ENCODE assay signal across 8 mouse cellular contexts in the genomic region with DNA sequence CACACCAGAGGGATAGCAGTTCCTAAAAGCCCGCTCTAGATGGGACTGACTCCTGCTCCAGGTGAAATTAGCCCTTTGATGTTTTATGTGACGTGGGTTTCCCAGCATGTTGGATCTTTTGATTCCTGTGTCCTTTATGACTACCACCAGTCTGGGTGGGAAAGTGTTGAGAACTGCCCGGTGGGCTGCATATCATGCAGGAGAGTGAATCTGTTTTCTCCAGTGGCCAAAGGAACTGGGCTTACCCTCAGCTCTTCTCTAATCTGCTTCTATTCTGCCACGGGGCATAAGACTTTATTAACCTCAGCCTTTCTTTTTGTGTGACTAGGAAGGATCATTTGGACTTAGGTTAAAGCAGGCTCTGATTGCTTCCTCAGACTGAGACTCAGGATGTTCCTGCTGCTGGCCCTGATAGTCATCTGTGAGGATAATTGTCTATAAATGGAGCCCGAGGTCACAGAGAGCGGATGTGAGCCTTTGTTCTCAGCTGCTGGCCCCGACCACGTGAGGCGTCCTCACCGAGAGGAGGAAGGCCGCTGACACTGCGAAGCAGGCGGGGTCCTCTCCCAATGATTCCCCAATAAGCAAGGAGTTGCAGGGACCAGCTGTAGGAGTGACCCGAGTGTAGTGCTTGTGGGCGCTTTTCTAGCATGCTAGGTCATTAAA. TPM values are rescaled to one million over a fixed set of nuclear protein-coding genes. Genes with fewer than 3 reads are reported as not detected.
DNase-seq lines count a peak whose midpoint lies in the region; ATAC-seq and TF ChIP-seq lines count a peak whose summit lies in the region.

No protein-coding gene starts in this region.

- H3K27ac ChIP-seq in forebrain, embryonic 15.5 days (replicated peaks), result peak overlapping the region; percentile 90
- peak overlapping the region; percentile 88 for H3K27ac ChIP-seq in hindbrain, embryonic 11.5 days (ENCODE audit: low read depth, low read length)
- peak overlapping the region; percentile 71 for H3K27ac ChIP-seq in limb, embryonic 12.5 days
- H3K27ac ChIP-seq in stomach, embryonic 16.5 days (ENCODE audit: low read length), result peak overlapping the region; percentile 76

- H3K4me3 ChIP-seq in E14TG2a.4 (replicated peaks; ENCODE audit: low read length), result peak overlapping the region; percentile 76
- peak overlapping the region; percentile 87 for H3K4me3 ChIP-seq in forebrain, embryonic 15.5 days
- peak overlapping the region; percentile 81 for H3K4me3 ChIP-seq in hindbrain, embryonic 11.5 days (ENCODE audit: low read depth, low read length)
- H3K4me3 ChIP-seq in limb, embryonic 12.5 days (replicated peaks), result peak overlapping the region; percentile 82
- peak overlapping the region; percentile 48 for H3K4me3 ChIP-seq in stomach, embryonic 16.5 days (replicated peaks; ENCODE audit: low read length)

- DNase-seq in adrenal gland, adult 8-10 months, result peak; percentile 82
- DNase-seq in hindbrain, embryonic 11.5 days (ENCODE audit: low spot score), result no peak
- DNase-seq in mesoderm, embryonic 11.5 days (ENCODE audit: low read depth, low spot score), result peak; percentile 84
- no peak for DNase-seq in cerebellum, adult 11-12 months

- no peaks in the 10 kb centered on the region for H3K9me3 ChIP-seq in E14TG2a.4 (ENCODE audit: low read length)
- no peaks in the 10 kb centered on the region for H3K9me3 ChIP-seq in forebrain, embryonic 15.5 days
- H3K9me3 ChIP-seq in hindbrain, embryonic 11.5 days (ENCODE audit: control insufficient read depth, low read length), result no peaks in the 10 kb centered on the region
- H3K9me3 ChIP-seq in limb, embryonic 12.5 days, result no peaks in the 10 kb centered on the region
- H3K9me3 ChIP-seq in stomach, embryonic 16.5 days (replicated peaks; ENCODE audit: control insufficient read depth, low read length), result no peaks in the 10 kb centered on the region

- peaks cover 38% of the 10 kb centered on the region for H3K4me1 ChIP-seq in E14TG2a.4 (replicated peaks; ENCODE audit: low read depth, low read length)
- H3K4me1 ChIP-seq in forebrain, embryonic 15.5 days, result peaks cover 25% of the 10 kb centered on the region
- no peaks in the 10 kb centered on the region for H3K4me1 ChIP-seq in hindbrain, embryonic 11.5 days (replicated peaks; ENCODE audit: control insufficient read depth, insufficient read depth, low read length)
- H3K4me1 ChIP-seq in limb, embryonic 12.5 days (replicated peaks), result peaks cover 30% of the 10 kb centered on the region
- H3K4me1 ChIP-seq in stomach, embryonic 16.5 days (ENCODE audit: control insufficient read depth, insufficient read depth, low read length), result peaks cover 17% of the 10 kb centered on the region

- H3K36me3 ChIP-seq in E14TG2a.4 (ENCODE audit: insufficient read depth, low read length), result no peaks in the 10 kb centered on the region; the same call in 1 of the 2 replicates
- H3K36me3 ChIP-seq in forebrain, embryonic 15.5 days, result no peaks in the 10 kb centered on the region
- no peaks in the 10 kb centered on the region for H3K36me3 ChIP-seq in hindbrain, embryonic 11.5 days (ENCODE audit: control insufficient read depth, insufficient read depth, low read length)
- no peaks in the 10 kb centered on the region for H3K36me3 ChIP-seq in limb, embryonic 12.5 days
- no peaks in the 10 kb centered on the region for H3K36me3 ChIP-seq in stomach, embryonic 16.5 days (ENCODE audit: control insufficient read depth, insufficient read depth, low read length)

- no peak for TF ChIP-seq CTCF in E14TG2a.4 (conservative IDR thresholded peaks at IDR 0.05; ENCODE audit: low read length)

- whole genome bisulfite sequencing in forebrain, embryonic 15.5 days, result 9% methylated on average over 15 of the region's 15 CpGs
- 11% methylated on average over 15 of the region's 15 CpGs for WGBS in hindbrain, embryonic 11.5 days
- WGBS in limb, embryonic 12.5 days, result 4% methylated on average over 15 of the region's 15 CpGs
- WGBS in stomach, embryonic 16.5 days, result 12% methylated on average over 15 of the region's 15 CpGs

- H3K9ac ChIP-seq in forebrain, embryonic 15.5 days (replicated peaks), result peak overlapping the region; percentile 47
- H3K9ac ChIP-seq in hindbrain, embryonic 11.5 days (ENCODE audit: low read depth, low read length), result peak overlapping the region; percentile 35
- H3K9ac ChIP-seq in limb, embryonic 12.5 days (replicated peaks), result peak overlapping the region; percentile 31; the same call in 1 of the 2 replicates
- H3K9ac ChIP-seq in stomach, embryonic 16.5 days (ENCODE audit: low read length), result peak overlapping the region; percentile 69

- peaks cover 11% of the 10 kb centered on the region for H3K27me3 ChIP-seq in E14TG2a.4 (ENCODE audit: insufficient read depth, low read length)
- no peaks in the 10 kb centered on the region for H3K27me3 ChIP-seq in forebrain, embryonic 15.5 days
- no peaks in the 10 kb centered on the region for H3K27me3 ChIP-seq in hindbrain, embryonic 11.5 days (ENCODE audit: control insufficient read depth, insufficient read depth, low read length)
- no peaks in the 10 kb centered on the region; the same call in 1 of the 2 replicates for H3K27me3 ChIP-seq in limb, embryonic 12.5 days
- no peaks in the 10 kb centered on the region; the same call in 1 of the 2 replicates for H3K27me3 ChIP-seq in stomach, embryonic 16.5 days (ENCODE audit: control insufficient read depth, insufficient read depth, low read length)

- peak; percentile 55 for ATAC-seq in forebrain, embryonic 15.5 days (replicated peaks)
- peak; percentile 72 for ATAC-seq in hindbrain, embryonic 11.5 days (ENCODE audit: low FRiP score)
- ATAC-seq in limb, embryonic 12.5 days (ENCODE audit: insufficient number of reproducible peaks, insufficient read depth, low FRiP score, low TSS enrichment, low read depth), result peak; percentile 56
- peak; percentile 28; the same call in 1 of the 2 replicates for ATAC-seq in stomach, embryonic 16.5 days (ENCODE audit: insufficient read depth, low FRiP score)

- H3K4me2 ChIP-seq in forebrain, embryonic 15.5 days (replicated peaks), result peak overlapping the region; percentile 89
- H3K4me2 ChIP-seq in hindbrain, embryonic 11.5 days (replicated peaks; ENCODE audit: low read depth, low read length), result peak overlapping the region; percentile 63
- H3K4me2 ChIP-seq in limb, embryonic 12.5 days, result peak overlapping the region; percentile 81
- peak overlapping the region; percentile 86 for H3K4me2 ChIP-seq in stomach, embryonic 16.5 days (ENCODE audit: low read depth, low read length)

RNA-seq across cellular contexts. Expression of gene Rps6ka2, which starts 0.8 kb away (rescaled TPM):
- 10 to 100 TPM; 14.9 to 20.8 (median 19.2) TPM for total RNA-seq in adrenal gland, adult 8-10 months (2022)
- 23.0 and 25.0 TPM in 2 replicates for polyA plus RNA-seq in forebrain, embryonic 15.5 days (2015; fragmentation: Nextera tagmentation; extraction: Ambion mirVana)
- polyA plus RNA-seq in hindbrain, embryonic 11.5 days (2014; fragmentation: Nextera tagmentation; extraction: Ambion mirVana), result 22.5 and 27.2 TPM in 2 replicates
- 22.8 and 24.8 TPM in 2 replicates for polyA plus RNA-seq in limb, embryonic 12.5 days (2016; fragmentation: Nextera tagmentation; extraction: Ambion mirVana)
- polyA plus RNA-seq in stomach, embryonic 16.5 days (2015; fragmentation: Nextera tagmentation; extraction: Ambion mirVana), result 7.2 and 7.8 TPM in 2 replicates

Comparison
In these comparisons a context has a peak if more than half of its experiments do, and no peak if none do; other contexts are left out.
1. DNase-seq: peak in adrenal gland, adult 8-10 months (single experiment) and mesoderm, embryonic 11.5 days (single experiment); none in hindbrain, embryonic 11.5 days (single experiment) and cerebellum, adult 11-12 months (single experiment).
2. Peak in every context shown above with its lines, with median percentiles within 50 percentile points of each other: H3K4me3 ChIP-seq, ATAC-seq, H3K27ac ChIP-seq, H3K4me2 ChIP-seq and H3K9ac ChIP-seq.